Mouse (Mus musculus): ENCODE data around the gene Col6a5. TPM values are rescaled to one million over a fixed set of nuclear protein-coding genes. Genes with fewer than 3 reads are reported as not detected.

The Col6a5 gene
- polyA plus RNA-seq, 1 experiment from 2014 or later: 3.6 TPM

GRCm38 (mm10) chr9:105811458-105811857 is 149.0 kb downstream of the Col6a5 start:
- no peak overlapping the region for H3K27ac ChIP-seq (ENCODE audit: low read depth, low read length)
- ATAC-seq: no peak
- no peaks in the 10 kb centered on the region for H3K9me3 ChIP-seq (ENCODE audit: control insufficient read depth)
- no peaks in the 10 kb centered on the region for H3K36me3 ChIP-seq (ENCODE audit: control insufficient read depth, insufficient read depth)
- TF ChIP-seq CTCF (IDR thresholded peaks at IDR 0.05; ENCODE audit: low read depth): no peak
- no peak overlapping the region for H3K4me2 ChIP-seq (replicated peaks; ENCODE audit: low read depth)
- H3K4me1 ChIP-seq (replicated peaks; ENCODE audit: control insufficient read depth, insufficient read depth, low read length): no peaks in the 10 kb centered on the region
- no peak overlapping the region for H3K9ac ChIP-seq (ENCODE audit: low read depth, low read length)
- H3K27me3 ChIP-seq (replicated peaks; ENCODE audit: control insufficient read depth, insufficient read depth, low read length): no peaks in the 10 kb centered on the region
- WGBS: 60% methylated on average over 7 of the region's 7 CpGs
- no peak overlapping the region for H3K4me3 ChIP-seq (ENCODE audit: low read depth, low read length)

DNA sequence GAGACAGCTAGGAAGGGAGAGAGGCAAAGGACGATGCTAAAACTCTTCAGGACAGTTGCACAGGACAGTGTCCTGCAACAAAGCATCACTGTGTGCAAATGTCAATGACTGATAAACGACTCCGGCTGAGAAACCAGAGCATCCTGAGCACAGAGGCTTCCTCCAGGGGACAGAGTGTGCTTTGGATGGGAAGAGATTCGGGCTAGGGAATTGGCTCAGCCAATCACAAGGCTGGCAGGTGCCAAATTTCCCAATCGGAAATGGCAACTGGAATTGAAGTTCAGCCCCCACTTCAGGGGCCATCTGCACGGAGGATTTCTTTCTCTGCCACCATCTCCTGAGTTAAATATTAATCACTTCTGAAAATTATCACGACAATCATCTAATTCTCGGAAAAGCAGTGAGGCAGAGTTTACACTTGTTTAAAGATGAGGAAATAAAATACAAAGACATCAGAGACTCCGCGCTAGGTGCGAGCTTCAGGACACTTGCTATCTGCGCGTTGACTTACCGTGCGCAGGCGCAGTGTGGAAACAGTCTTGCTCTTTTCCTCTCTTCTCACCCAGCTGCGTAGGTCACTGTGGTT is 151.4 kb downstream of the Col6a5 start:
- Histone ChIP-seq H3K4me2 (replicated peaks; ENCODE audit: low read depth) (no peak overlapping the region), H3K4me1 (replicated peaks; ENCODE audit: control insufficient read depth, insufficient read depth, low read length) (no peaks in the 10 kb centered on the region), H3K27ac (ENCODE audit: low read depth, low read length) (no peak overlapping the region), H3K4me3 (ENCODE audit: low read depth, low read length) (no peak overlapping the region), H3K36me3 (ENCODE audit: control insufficient read depth, insufficient read depth) (no peaks in the 10 kb centered on the region), H3K9me3 (ENCODE audit: control insufficient read depth) (no peaks in the 10 kb centered on the region), H3K27me3 (replicated peaks; ENCODE audit: control insufficient read depth, insufficient read depth, low read length) (no peaks in the 10 kb centered on the region), H3K9ac (ENCODE audit: low read depth, low read length) (no peak overlapping the region)
- 56% methylated on average over 17 of the region's 17 CpGs for WGBS
- no peak for ATAC-seq
- TF ChIP-seq CTCF (IDR thresholded peaks at IDR 0.05; ENCODE audit: low read depth): no peak

Other genes with a start within 250 kb of the Col6a5 start
- gene Col6a6, start 132.5 kb downstream of the Col6a5 start, polyA plus RNA-seq (2015; fragmentation: Nextera tagmentation; extraction: Ambion mirVana): 0.14 TPM in 2 replicates
- gene Col6a4, start 136.1 kb upstream of the Col6a5 start, polyA plus RNA-seq (2015; fragmentation: Nextera tagmentation; extraction: Ambion mirVana): 39.8 and 46.6 TPM in 2 replicates
- gene Glyctk, start 197.5 kb upstream of the Col6a5 start, polyA plus RNA-seq (2015; fragmentation: Nextera tagmentation; extraction: Ambion mirVana): 17.4 and 20.6 TPM in 2 replicates
- 10.6 and 11.3 TPM in 2 replicates for gene Wdr82, start 210.3 kb upstream of the Col6a5 start, polyA plus RNA-seq (2015; fragmentation: Nextera tagmentation; extraction: Ambion mirVana)
- gene Ppm1m, start 239.1 kb upstream of the Col6a5 start, polyA plus RNA-seq (2015; fragmentation: Nextera tagmentation; extraction: Ambion mirVana): 10.0 and 10.8 TPM in 2 replicates
- gene Twf2, start 242.5 kb upstream of the Col6a5 start, polyA plus RNA-seq (2015; fragmentation: Nextera tagmentation; extraction: Ambion mirVana): 21.9 and 25.6 TPM in 2 replicates

All from intestine, postnatal 0 days (tissue).